Mouse (Mus musculus) testis, postnatal 10 days (tissue): ENCODE measurements at regions not wholly inside any gene's neighbourhood (a gene's known extent, or its start where the extent isn't known, plus 50 kb on each side); places are given as distances from the start of the nearest gene placed in this dataset.

ENCODE experiments used
- DNase-seq: peaks from one replicate; pipeline ENCODE4 v3.0.0; 2021; ENCODE audit warnings: low spot score

GRCm38 (mm10) chr1:190067181-190067580 is 103.3 kb downstream of the Prox1 start:
- no peak for DNase-seq

GRCm38 (mm10) chr1:190066426-190066825 is 104.1 kb downstream of the Prox1 start:
- DNase-seq: no peak

GRCm38 (mm10) chr1:190061560-190062295 is 108.8 kb downstream of the Prox1 start:
- no peak for DNase-seq

- DNase-seq: no peak
Observed at GRCm38 (mm10) chr1:190059025-190059424, 111.5 kb downstream of the Prox1 start.

GRCm38 (mm10) chr1:190056931-190057330 is 113.6 kb downstream of the Prox1 start:
- DNase-seq: no peak

- no peak for DNase-seq
Observed at GRCm38 (mm10) chr1:190051903-190052302, 118.6 kb downstream of the Prox1 start.

GRCm38 (mm10) chr1:190048521-190049170 is 121.9 kb downstream of the Prox1 start:
- no peak for DNase-seq

GRCm38 (mm10) chr1:190047201-190047600 is 123.3 kb downstream of the Prox1 start:
- no peak for DNase-seq

GRCm38 (mm10) chr1:190045797-190046196 is 123.6 kb upstream of the Smyd2 start:
- peak; percentile 44 for DNase-seq

- DNase-seq: no peak
Observed at GRCm38 (mm10) chr1:190044036-190044435, 121.9 kb upstream of the Smyd2 start.

- DNase-seq: no peak
Observed at GRCm38 (mm10) chr1:190043156-190043555, 121.0 kb upstream of the Smyd2 start.

GRCm38 (mm10) chr1:190042197-190042596 is 120.0 kb upstream of the Smyd2 start:
- DNase-seq: no peak

GRCm38 (mm10) chr1:190041096-190041706 is 119.0 kb upstream of the Smyd2 start:
- DNase-seq: no peak

GRCm38 (mm10) chr1:190038046-190038445 is 115.9 kb upstream of the Smyd2 start:
- DNase-seq: no peak

GRCm38 (mm10) chr1:190036726-190037125 is 114.6 kb upstream of the Smyd2 start:
- DNase-seq: no peak

- no peak for DNase-seq
Observed at GRCm38 (mm10) chr1:190035935-190036334, 113.8 kb upstream of the Smyd2 start.

GRCm38 (mm10) chr1:190034091-190034490 is 111.9 kb upstream of the Smyd2 start:
- no peak for DNase-seq

GRCm38 (mm10) chr1:190027536-190027935 is 105.4 kb upstream of the Smyd2 start:
- no peak for DNase-seq

- no peak for DNase-seq
Observed at GRCm38 (mm10) chr1:190009466-190009865, 87.3 kb upstream of the Smyd2 start.

- DNase-seq: no peak
Observed at GRCm38 (mm10) chr1:190007271-190007670, 85.1 kb upstream of the Smyd2 start.

- no peak for DNase-seq
Observed at GRCm38 (mm10) chr1:190001084-190001483, 78.9 kb upstream of the Smyd2 start.

GRCm38 (mm10) chr1:189993706-189994105 is 71.5 kb upstream of the Smyd2 start:
- DNase-seq: no peak

GRCm38 (mm10) chr1:189993221-189993620 is 71.1 kb upstream of the Smyd2 start:
- no peak for DNase-seq
